In the genomic region with DNA sequence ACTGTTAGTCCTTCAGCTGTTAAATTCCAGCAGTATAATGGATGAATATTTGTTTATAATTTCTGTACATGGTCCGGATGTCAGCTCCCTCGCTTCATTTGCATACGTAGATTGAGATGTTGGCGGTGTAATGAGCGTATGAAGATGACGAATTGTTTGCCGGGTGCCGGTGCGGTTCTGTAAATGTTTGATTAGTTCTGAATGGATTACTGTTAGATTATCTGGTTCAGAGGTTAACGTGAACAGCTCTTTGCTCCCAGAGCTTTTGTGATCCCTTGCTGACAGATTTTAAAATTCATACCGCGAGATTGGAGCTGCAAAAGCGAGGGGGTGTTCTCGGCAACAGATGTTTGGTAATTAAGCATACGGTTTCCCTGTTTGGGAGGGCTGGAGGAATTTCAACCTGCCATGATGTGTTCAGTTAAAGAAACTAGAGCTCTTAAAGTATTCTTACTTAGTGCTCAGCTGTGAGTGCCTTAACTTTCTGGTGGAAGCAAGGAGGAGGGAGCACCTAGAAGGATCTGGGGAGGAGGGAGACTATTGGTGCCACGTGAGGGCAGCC, we compare ENCODE assay signal across 14 mouse cellular contexts.
DNase-seq lines count a peak whose midpoint lies in the region; ATAC-seq lines count a peak whose summit lies in the region.
"Had no signal": no experiment of that assay in that cellular context is flagged by ENCODE, and none has a peak within 500 bp of the region (broad histone marks: within the 10 kb centered on the region; RNA-seq: fewer than 3 reads in every experiment).

No protein-coding gene starts in this region.

- H3K4me3 ChIP-seq in hindbrain, embryonic 13.5 days, result no peak overlapping the region
- H3K4me3 ChIP-seq in hindbrain, embryonic 10.5 days, result no peak overlapping the region
- no peak overlapping the region for H3K4me3 ChIP-seq in limb, embryonic 11.5 days (ENCODE audit: low read depth, low read length)
- H3K4me3 ChIP-seq: gastrocnemius, adult 2 months; heart, embryonic 10.5 days; midbrain, embryonic 15.5 days; neural tube, embryonic 12.5 days had no signal

- peak overlapping the region; percentile 79 for H3K27ac ChIP-seq in hindbrain, embryonic 13.5 days
- H3K27ac ChIP-seq in hindbrain, embryonic 10.5 days, result no peak overlapping the region
- no peak overlapping the region for H3K27ac ChIP-seq in limb, embryonic 11.5 days (replicated peaks; ENCODE audit: low read depth, low read length)
- H3K27ac ChIP-seq: gastrocnemius, adult 2 months; heart, embryonic 10.5 days; midbrain, embryonic 15.5 days; neural tube, embryonic 12.5 days had no signal

- ATAC-seq in hindbrain, embryonic 13.5 days (ENCODE audit: low FRiP score), result peak; percentile 38; the same call in 1 of the 2 replicates
- no peak for ATAC-seq in limb, embryonic 11.5 days (ENCODE audit: insufficient number of reproducible peaks, low FRiP score, low TSS enrichment, low read depth)
- no peak for ATAC-seq in megakaryocyte, adult 5-6 weeks (ENCODE audit: poor library complexity, severe bottlenecking)
- ATAC-seq: midbrain, embryonic 15.5 days had no signal

- no peak for DNase-seq in hindbrain, embryonic 10.5 days (ENCODE audit: low spot score)
- DNase-seq in left cerebral cortex, adult 9 months (ENCODE audit: low spot score in 2 of 2), result peak; percentile 16 to 36
- DNase-seq in left cerebral cortex, postnatal 4 days, result no peak
- DNase-seq in frontal cortex, postnatal 36 days (ENCODE audit: low spot score in 2 of 2), result peak; percentile 31 to 66
- peak; percentile 27 for DNase-seq in limb, embryonic 11.5 days (ENCODE audit: low spot score)
- no peak for DNase-seq in cerebellum, adult 9-10 months
- DNase-seq: adrenal gland, postnatal 10 days; B cell, adult 2 months; gastrocnemius, adult 2 months had no signal

- H3K36me3 ChIP-seq in hindbrain, embryonic 13.5 days, result no peaks in the 10 kb centered on the region
- no peaks in the 10 kb centered on the region for H3K36me3 ChIP-seq in hindbrain, embryonic 10.5 days
- no peaks in the 10 kb centered on the region for H3K36me3 ChIP-seq in limb, embryonic 11.5 days (ENCODE audit: control insufficient read depth, insufficient read depth, low read length)
- H3K36me3 ChIP-seq: heart, embryonic 10.5 days; midbrain, embryonic 15.5 days; neural tube, embryonic 12.5 days had no signal

- H3K9ac ChIP-seq in hindbrain, embryonic 13.5 days, result no peak overlapping the region
- H3K9ac ChIP-seq in limb, embryonic 11.5 days (ENCODE audit: low read length), result no peak overlapping the region
- H3K9ac ChIP-seq: midbrain, embryonic 15.5 days; neural tube, embryonic 12.5 days had no signal

- intact Hi-C loops in left cerebral cortex, postnatal 4 days (cut with DNase I), result no loop called here

- WGBS in hindbrain, embryonic 13.5 days, result 39% methylated on average over 16 of the region's 16 CpGs
- WGBS in hindbrain, embryonic 10.5 days, result 76% methylated on average over 16 of the region's 16 CpGs
- WGBS in limb, embryonic 11.5 days, result 56% methylated on average over 16 of the region's 16 CpGs

- H3K9me3 ChIP-seq in hindbrain, embryonic 13.5 days, result no peaks in the 10 kb centered on the region
- H3K9me3 ChIP-seq in hindbrain, embryonic 10.5 days, result no peaks in the 10 kb centered on the region
- H3K9me3 ChIP-seq in limb, embryonic 11.5 days (ENCODE audit: control insufficient read depth, low read length), result no peaks in the 10 kb centered on the region
- H3K9me3 ChIP-seq: heart, embryonic 10.5 days; midbrain, embryonic 15.5 days; neural tube, embryonic 12.5 days had no signal

- peaks cover 51% of the 10 kb centered on the region for H3K4me1 ChIP-seq in hindbrain, embryonic 13.5 days (replicated peaks)
- H3K4me1 ChIP-seq in hindbrain, embryonic 10.5 days (replicated peaks), result peaks cover 37% of the 10 kb centered on the region
- H3K4me1 ChIP-seq in limb, embryonic 11.5 days (ENCODE audit: control insufficient read depth, insufficient read depth, low read length), result peaks cover 22% of the 10 kb centered on the region; the same call in 1 of the 2 replicates
- H3K4me1 ChIP-seq: heart, embryonic 10.5 days had no signal

- no peak overlapping the region for H3K4me2 ChIP-seq in hindbrain, embryonic 13.5 days
- no peak overlapping the region for H3K4me2 ChIP-seq in limb, embryonic 11.5 days (ENCODE audit: low read depth, severe bottlenecking)
- H3K4me2 ChIP-seq: midbrain, embryonic 15.5 days; neural tube, embryonic 12.5 days had no signal

- H3K27me3 ChIP-seq in hindbrain, embryonic 13.5 days, result peaks cover 55% of the 10 kb centered on the region
- H3K27me3 ChIP-seq in hindbrain, embryonic 10.5 days (ENCODE audit: insufficient read depth, poor library complexity, severe bottlenecking), result peaks cover 26% of the 10 kb centered on the region
- H3K27me3 ChIP-seq in limb, embryonic 11.5 days (ENCODE audit: control insufficient read depth, insufficient read depth, low read length), result peaks cover 8% of the 10 kb centered on the region; the same call in 1 of the 2 replicates

Comparison
In these comparisons a context has a peak if more than half of its experiments do, and no peak if none do; other contexts are left out.
1. DNase-seq: peak in left cerebral cortex, adult 9 months (2 of 2), frontal cortex, postnatal 36 days (2 of 2) and limb, embryonic 11.5 days (single experiment); none in hindbrain, embryonic 10.5 days (single experiment), left cerebral cortex, postnatal 4 days (single experiment) and cerebellum, adult 9-10 months (single experiment).